Mouse (Mus musculus): ENCODE measurements around the gene Bfsp2.
A peak's percentile ranks its signal among the peaks of the same experiment; 100 is the strongest.
"Not testable (repeated sequence)": the region's sequence is repeated elsewhere in the genome, so short reads cannot be mapped to it uniquely, and the experiment has no call there.

The Bfsp2 gene

GRCm38 (mm10) chr9:103430431-103431220, 49.6 kb downstream of the Bfsp2 start:
- no peak for DNase-seq (ENCODE audit: low read depth, low spot score)

GRCm38 (mm10) chr9:103426425-103426824, 53.8 kb downstream of the Bfsp2 start:
- DNase-seq (ENCODE audit: low read depth, low spot score): peak; percentile 33

- peak; percentile 52 for DNase-seq (ENCODE audit: low read depth, low spot score)
Measured at GRCm38 (mm10) chr9:103424869-103425268, 55.4 kb downstream of the Bfsp2 start.

- no peak for DNase-seq (ENCODE audit: low read depth, low spot score)
Measured at GRCm38 (mm10) chr9:103423951-103424350, 56.3 kb downstream of the Bfsp2 start.

GRCm38 (mm10) chr9:103423384-103423783, 56.8 kb downstream of the Bfsp2 start:
- DNase-seq (ENCODE audit: low read depth, low spot score): no peak

- peak; percentile 16 for DNase-seq (ENCODE audit: low read depth, low spot score)
Measured at GRCm38 (mm10) chr9:103422847-103423246, 57.4 kb downstream of the Bfsp2 start.

- no peak for DNase-seq (ENCODE audit: low read depth, low spot score)
Measured at GRCm38 (mm10) chr9:103420844-103421243, 59.4 kb downstream of the Bfsp2 start.

GRCm38 (mm10) chr9:103418786-103419185, 61.4 kb downstream of the Bfsp2 start:
- no peak for DNase-seq (ENCODE audit: low read depth, low spot score)

GRCm38 (mm10) chr9:103418267-103418666, 62.0 kb downstream of the Bfsp2 start:
- not testable (repeated sequence) for DNase-seq (ENCODE audit: low read depth, low spot score)

- no peak for DNase-seq (ENCODE audit: low read depth, low spot score)
Measured at GRCm38 (mm10) chr9:103413457-103413856, 66.8 kb downstream of the Bfsp2 start.

GRCm38 (mm10) chr9:103409119-103409518, 71.1 kb downstream of the Bfsp2 start:
- DNase-seq (ENCODE audit: low read depth, low spot score): no peak

- DNase-seq (ENCODE audit: low read depth, low spot score): no peak
Measured at GRCm38 (mm10) chr9:103408136-103408777, 72.0 kb downstream of the Bfsp2 start.

GRCm38 (mm10) chr9:103403331-103403973, 76.8 kb downstream of the Bfsp2 start:
- no peak for DNase-seq (ENCODE audit: low read depth, low spot score)

- no peak for DNase-seq (ENCODE audit: low read depth, low spot score)
Measured at GRCm38 (mm10) chr9:103398509-103399157, 81.6 kb downstream of the Bfsp2 start.

GRCm38 (mm10) chr9:103393256-103393655, 87.0 kb downstream of the Bfsp2 start:
- no peak for DNase-seq (ENCODE audit: low read depth, low spot score)

GRCm38 (mm10) chr9:103391796-103392372, 88.3 kb downstream of the Bfsp2 start:
- DNase-seq (ENCODE audit: low read depth, low spot score): no peak

GRCm38 (mm10) chr9:103389261-103389660, 91.0 kb downstream of the Bfsp2 start:
- DNase-seq (ENCODE audit: low read depth, low spot score): no peak

- DNase-seq (ENCODE audit: low read depth, low spot score): no peak
Measured at GRCm38 (mm10) chr9:103387011-103387653, 93.1 kb downstream of the Bfsp2 start.

- DNase-seq (ENCODE audit: low read depth, low spot score): no peak
Measured at GRCm38 (mm10) chr9:103386573-103386972, 93.6 kb downstream of the Bfsp2 start.

GRCm38 (mm10) chr9:103385600-103385999, 94.6 kb downstream of the Bfsp2 start:
- DNase-seq (ENCODE audit: low read depth, low spot score): no peak

GRCm38 (mm10) chr9:103384141-103384796, 96.0 kb downstream of the Bfsp2 start:
- no peak for DNase-seq (ENCODE audit: low read depth, low spot score)

Data from CD4-positive, CD25-positive, alpha-beta regulatory T cell, adult 2 months (primary cell).